Comparison of ENCODE assay signal across 17 mouse cellular contexts in genomic region chr8:4481586-4481985, GRCm38 (mm10).
"Had no signal": no experiment of that assay in that cellular context is flagged by ENCODE, and none has a peak within 500 bp of the region (broad histone marks: within the 10 kb centered on the region; RNA-seq: fewer than 3 reads in every experiment).

No protein-coding gene starts in this region.

- H3K9me3 ChIP-seq: limb, embryonic 10.5 days; limb, embryonic 13.5 days; liver, embryonic 13.5 days; lung, embryonic 15.5 days; megakaryocyte, embryonic 14.5 days had no signal

- DNase-seq: kidney, adult 18-20 months; kidney, adult 9 months; kidney, postnatal 25 days; layer of hippocampus, adult 9-11 months; liver; liver, embryonic 13.5 days; lung, postnatal 10 days; lung, postnatal 36 days; midbrain, embryonic 14.5 days; thymus, postnatal 25 days had no signal

- H3K27me3 ChIP-seq: limb, embryonic 13.5 days; liver, embryonic 13.5 days; lung, embryonic 15.5 days had no signal

- H3K27ac ChIP-seq: kidney, postnatal 0 days; layer of hippocampus, adult 2 months; limb, embryonic 10.5 days; limb, embryonic 13.5 days; liver, embryonic 13.5 days; lung, embryonic 15.5 days had no signal

- H3K4me2 ChIP-seq: limb, embryonic 13.5 days; liver, embryonic 13.5 days; lung, embryonic 15.5 days; midbrain, embryonic 11.5 days had no signal

- H3K9ac ChIP-seq: limb, embryonic 13.5 days; liver, embryonic 13.5 days; lung, embryonic 15.5 days had no signal

- H3K36me3 ChIP-seq: limb, embryonic 10.5 days; limb, embryonic 13.5 days; liver, embryonic 13.5 days; lung, embryonic 15.5 days had no signal

- H3K4me1 ChIP-seq: limb, embryonic 10.5 days; liver, embryonic 13.5 days; lung, embryonic 15.5 days; megakaryocyte, embryonic 14.5 days had no signal

- H3K4me3 ChIP-seq: layer of hippocampus, adult 2 months; limb, embryonic 10.5 days; limb, embryonic 13.5 days; liver, embryonic 13.5 days; lung, embryonic 15.5 days; megakaryocyte, embryonic 14.5 days had no signal
